Mouse (Mus musculus): ENCODE measurements around the gene Tmbim1. TPM values are rescaled to one million over a fixed set of nuclear protein-coding genes. Genes with fewer than 3 reads are reported as not detected.
A peak's percentile ranks its signal among the peaks of the same experiment; 100 is the strongest.
"Not testable (repeated sequence)": the region's sequence is repeated elsewhere in the genome, so short reads cannot be mapped to it uniquely, and the experiment has no call there.

Gene Tmbim1
- polyA plus RNA-seq, 2 experiments: 41.7 to 48.0 TPM

DNA sequence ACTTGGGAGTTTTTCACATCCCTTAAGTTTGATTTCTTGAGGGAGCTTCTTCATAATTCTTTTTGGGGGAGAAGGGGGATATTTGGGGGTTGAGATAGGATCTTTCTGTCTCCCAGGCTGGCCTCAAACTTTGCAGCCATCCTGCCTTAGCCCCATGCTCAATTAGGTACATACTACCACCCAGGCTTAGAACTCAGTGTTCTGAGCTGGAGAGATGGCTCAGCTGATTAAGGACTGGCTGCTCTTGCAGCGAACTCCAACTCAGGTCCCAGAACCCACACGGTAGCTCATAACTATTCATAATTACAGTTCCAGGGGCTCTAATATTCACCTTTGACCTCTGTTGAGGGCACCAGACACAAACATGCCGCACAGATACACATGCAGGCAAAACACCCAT lies 29.2 kb upstream of the Tmbim1 start:
- no peak for ATAC-seq (ENCODE audit: low FRiP score, low read depth)
- 62% methylated on average over 3 of the region's 3 CpGs for WGBS
- H3K4me2 ChIP-seq (replicated peaks; ENCODE audit: low read depth, low read length, severe bottlenecking): no peak overlapping the region
- no peak overlapping the region for H3K9ac ChIP-seq (ENCODE audit: low read depth, low read length, severe bottlenecking)
- TF ChIP-seq POLR2A (IDR thresholded peaks at IDR 0.05; ENCODE audit: borderline replicate concordance, extremely low read depth, insufficient read depth, insufficient read length): no peak
- no peak overlapping the region for H3K4me3 ChIP-seq (replicated peaks; ENCODE audit: low read length)
- H3K27ac ChIP-seq (replicated peaks; ENCODE audit: low read depth, low read length): no peak overlapping the region
- H3K4me1 ChIP-seq (ENCODE audit: control insufficient read depth, insufficient read depth, low read length): peaks cover 20% of the 10 kb centered on the region
- no peaks in the 10 kb centered on the region for H3K9me3 ChIP-seq (ENCODE audit: control insufficient read depth, low read length)
- no peaks in the 10 kb centered on the region for H3K27me3 ChIP-seq (ENCODE audit: control insufficient read depth, insufficient read depth, low read length)
- DNase-seq (ENCODE audit: low spot score): no peak
- H3K36me3 ChIP-seq (ENCODE audit: control insufficient read depth, insufficient read depth, low read length): 0 out of 2 replicates have a peak, but pooled peaks cover 4% of the 10 kb centered on the region

DNA sequence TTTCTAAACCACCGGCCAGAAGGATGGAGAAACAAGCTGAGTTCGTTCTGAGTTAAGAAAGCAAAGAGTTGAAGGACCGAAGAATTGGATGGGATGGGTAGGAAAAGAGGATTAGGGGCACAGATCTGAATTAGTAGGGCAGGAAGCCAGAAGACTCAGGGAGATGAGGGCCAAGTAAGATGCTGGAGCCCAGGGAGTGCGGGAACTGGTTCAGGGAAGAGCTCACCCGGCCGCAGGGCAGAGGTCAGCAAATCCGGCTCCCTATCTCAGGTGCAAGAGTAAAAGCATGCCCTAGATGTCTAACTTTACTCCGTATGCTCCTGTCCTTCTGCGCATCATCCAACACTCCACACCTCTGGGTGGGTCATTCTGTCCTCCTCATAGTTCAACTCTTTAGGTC lies 27.5 kb upstream of the Tmbim1 start:
- no peaks in the 10 kb centered on the region for H3K36me3 ChIP-seq (ENCODE audit: control insufficient read depth, insufficient read depth, low read length)
- peaks cover 20% of the 10 kb centered on the region for H3K4me1 ChIP-seq (ENCODE audit: control insufficient read depth, insufficient read depth, low read length)
- DNase-seq (ENCODE audit: low spot score) (no peak), ATAC-seq (ENCODE audit: low FRiP score, low read depth) (no peak)
- no peaks in the 10 kb centered on the region for H3K27me3 ChIP-seq (ENCODE audit: control insufficient read depth, insufficient read depth, low read length)
- peak overlapping the region; percentile 51 for H3K4me3 ChIP-seq (replicated peaks; ENCODE audit: low read length)
- H3K9ac ChIP-seq (ENCODE audit: low read depth, low read length, severe bottlenecking): peak overlapping the region; percentile 55
- peak overlapping the region; percentile 82 for H3K4me2 ChIP-seq (replicated peaks; ENCODE audit: low read depth, low read length, severe bottlenecking)
- peak overlapping the region; percentile 44; the same call in 1 of the 2 replicates for H3K27ac ChIP-seq (replicated peaks; ENCODE audit: low read depth, low read length)
- no peaks in the 10 kb centered on the region for H3K9me3 ChIP-seq (ENCODE audit: control insufficient read depth, low read length)
- TF ChIP-seq POLR2A (IDR thresholded peaks at IDR 0.05; ENCODE audit: borderline replicate concordance, extremely low read depth, insufficient read depth, insufficient read length): no peak
- 3% methylated on average over 5 of the region's 9 CpGs for WGBS

DNA sequence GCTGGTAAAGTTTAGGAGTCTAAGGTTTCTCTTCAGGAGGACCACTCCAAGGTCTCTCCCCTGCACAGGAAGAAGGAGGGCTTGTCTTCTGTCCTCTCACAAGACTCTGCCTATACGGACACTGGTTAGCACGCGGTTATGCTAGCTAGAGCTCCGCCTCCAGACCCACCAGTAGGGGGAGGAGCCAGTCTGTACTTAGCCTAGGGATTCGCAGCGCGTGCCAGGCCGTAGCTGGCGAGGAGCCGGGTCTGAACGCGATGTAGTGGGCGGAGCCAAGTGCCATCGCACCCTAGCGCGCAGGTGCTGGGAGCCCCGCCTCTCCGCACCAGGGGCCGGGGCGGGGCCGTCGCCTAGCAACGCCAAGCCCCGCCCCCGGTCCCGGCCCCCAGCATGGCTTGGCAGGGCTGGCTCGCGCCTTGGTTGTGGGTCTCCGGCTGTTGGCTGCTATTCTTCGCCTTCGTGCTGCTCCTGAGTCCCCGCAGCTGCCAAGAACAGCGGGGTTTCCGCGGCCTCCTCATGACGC lies 26.9 kb upstream of the Tmbim1 start:
- H3K27ac ChIP-seq (replicated peaks; ENCODE audit: low read depth, low read length): peak overlapping the region; percentile 44; the same call in 1 of the 2 replicates
- DNase-seq (ENCODE audit: low spot score): peak; percentile 95
- WGBS: under 1% methylated on average over 34 of the region's 36 CpGs
- ATAC-seq (ENCODE audit: low FRiP score, low read depth): peak; percentile 93
- peak overlapping the region; percentile 55 for H3K9ac ChIP-seq (ENCODE audit: low read depth, low read length, severe bottlenecking)
- H3K36me3 ChIP-seq (ENCODE audit: control insufficient read depth, insufficient read depth, low read length): no peaks in the 10 kb centered on the region
- peak overlapping the region; percentile 51 for H3K4me3 ChIP-seq (replicated peaks; ENCODE audit: low read length)
- no peaks in the 10 kb centered on the region for H3K27me3 ChIP-seq (ENCODE audit: control insufficient read depth, insufficient read depth, low read length)
- peaks cover 20% of the 10 kb centered on the region for H3K4me1 ChIP-seq (ENCODE audit: control insufficient read depth, insufficient read depth, low read length)
- H3K4me2 ChIP-seq (replicated peaks; ENCODE audit: low read depth, low read length, severe bottlenecking): peak overlapping the region; percentile 82
- H3K9me3 ChIP-seq (ENCODE audit: control insufficient read depth, low read length): no peaks in the 10 kb centered on the region
- peak; percentile 25; the same call in 1 of the 2 replicates for TF ChIP-seq POLR2A (IDR thresholded peaks at IDR 0.05; ENCODE audit: borderline replicate concordance, extremely low read depth, insufficient read depth, insufficient read length)

DNA sequence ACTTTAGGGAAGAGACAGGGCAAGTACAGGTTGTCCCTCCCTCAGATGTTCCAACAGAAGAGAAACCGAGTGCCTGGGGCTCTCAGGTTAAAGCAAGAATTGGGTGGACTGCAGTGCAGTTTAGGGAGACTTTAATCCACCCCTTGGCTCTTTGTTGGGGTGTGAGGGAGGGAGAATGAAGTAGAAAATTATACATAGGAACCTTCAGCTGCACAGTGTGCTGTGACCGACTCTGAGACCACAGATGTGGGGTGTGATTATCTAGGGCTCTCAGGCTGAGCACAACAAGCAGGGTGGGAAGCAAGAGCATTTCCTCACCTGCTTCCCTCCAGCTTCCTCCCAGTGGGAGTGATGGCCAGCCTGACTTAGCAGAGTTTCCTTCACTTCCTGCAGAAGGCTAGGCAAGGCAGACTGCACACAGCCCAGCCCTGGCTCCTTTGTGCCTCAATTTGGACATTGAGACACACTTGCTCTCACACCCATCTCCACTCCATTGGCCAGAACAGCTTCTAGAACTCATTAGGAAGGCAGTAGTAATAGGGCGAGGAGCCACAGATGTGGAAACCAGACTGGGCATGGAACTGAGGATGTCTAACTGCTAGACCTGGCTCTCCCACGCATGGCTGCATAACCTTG lies 25.7 kb upstream of the Tmbim1 start:
- no peak overlapping the region for H3K9ac ChIP-seq (ENCODE audit: low read depth, low read length, severe bottlenecking)
- no peaks in the 10 kb centered on the region for H3K9me3 ChIP-seq (ENCODE audit: control insufficient read depth, low read length)
- TF ChIP-seq POLR2A (IDR thresholded peaks at IDR 0.05; ENCODE audit: borderline replicate concordance, extremely low read depth, insufficient read depth, insufficient read length): no peak
- H3K4me2 ChIP-seq (replicated peaks; ENCODE audit: low read depth, low read length, severe bottlenecking): no peak overlapping the region
- no peak overlapping the region for H3K4me3 ChIP-seq (replicated peaks; ENCODE audit: low read length)
- peaks cover 20% of the 10 kb centered on the region for H3K4me1 ChIP-seq (ENCODE audit: control insufficient read depth, insufficient read depth, low read length)
- H3K36me3 ChIP-seq (ENCODE audit: control insufficient read depth, insufficient read depth, low read length): no peaks in the 10 kb centered on the region
- WGBS: 72% methylated on average over 4 of the region's 4 CpGs
- no peak overlapping the region; the same call in 1 of the 2 replicates for H3K27ac ChIP-seq (replicated peaks; ENCODE audit: low read depth, low read length)
- ATAC-seq (ENCODE audit: low FRiP score, low read depth) (no peak), DNase-seq (ENCODE audit: low spot score) (no peak)
- H3K27me3 ChIP-seq (ENCODE audit: control insufficient read depth, insufficient read depth, low read length): no peaks in the 10 kb centered on the region

DNA sequence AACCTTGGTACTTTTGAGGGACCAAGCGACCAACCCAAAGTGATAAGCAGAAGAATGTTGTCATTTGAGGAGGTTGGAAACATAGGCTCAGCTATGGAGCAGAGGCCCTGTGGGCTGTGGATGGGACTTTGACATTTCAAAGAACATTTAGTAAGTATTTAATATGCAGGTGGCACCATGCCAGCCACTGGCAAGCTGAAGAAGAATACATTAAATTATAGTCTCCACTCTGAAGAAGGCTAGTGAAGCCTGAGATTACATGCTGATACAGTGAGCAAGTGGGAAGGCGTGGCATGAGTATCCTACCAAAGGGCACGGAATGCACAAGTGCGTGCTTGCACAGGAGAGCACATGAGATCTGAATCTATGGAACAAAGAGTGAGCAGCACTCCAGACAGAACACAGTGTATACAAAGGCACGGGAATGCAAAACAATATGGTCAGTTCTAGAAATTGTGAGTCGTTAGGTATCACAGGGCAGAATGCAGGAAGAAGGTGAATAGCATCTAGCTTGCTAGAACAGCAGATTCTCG lies 24.5 kb upstream of the Tmbim1 start:
- H3K4me1 ChIP-seq (ENCODE audit: control insufficient read depth, insufficient read depth, low read length): peaks cover 18% of the 10 kb centered on the region
- no peak overlapping the region for H3K27ac ChIP-seq (replicated peaks; ENCODE audit: low read depth, low read length)
- no peak overlapping the region for H3K9ac ChIP-seq (ENCODE audit: low read depth, low read length, severe bottlenecking)
- no peaks in the 10 kb centered on the region for H3K36me3 ChIP-seq (ENCODE audit: control insufficient read depth, insufficient read depth, low read length)
- 80% methylated on average over 7 of the region's 7 CpGs for WGBS
- H3K4me3 ChIP-seq (replicated peaks; ENCODE audit: low read length): no peak overlapping the region
- no peaks in the 10 kb centered on the region for H3K27me3 ChIP-seq (ENCODE audit: control insufficient read depth, insufficient read depth, low read length)
- H3K9me3 ChIP-seq (ENCODE audit: control insufficient read depth, low read length): no peaks in the 10 kb centered on the region
- DNase-seq (ENCODE audit: low spot score) (no peak), ATAC-seq (ENCODE audit: low FRiP score, low read depth) (no peak)
- H3K4me2 ChIP-seq (replicated peaks; ENCODE audit: low read depth, low read length, severe bottlenecking): no peak overlapping the region
- no peak for TF ChIP-seq POLR2A (IDR thresholded peaks at IDR 0.05; ENCODE audit: borderline replicate concordance, extremely low read depth, insufficient read depth, insufficient read length)

DNA sequence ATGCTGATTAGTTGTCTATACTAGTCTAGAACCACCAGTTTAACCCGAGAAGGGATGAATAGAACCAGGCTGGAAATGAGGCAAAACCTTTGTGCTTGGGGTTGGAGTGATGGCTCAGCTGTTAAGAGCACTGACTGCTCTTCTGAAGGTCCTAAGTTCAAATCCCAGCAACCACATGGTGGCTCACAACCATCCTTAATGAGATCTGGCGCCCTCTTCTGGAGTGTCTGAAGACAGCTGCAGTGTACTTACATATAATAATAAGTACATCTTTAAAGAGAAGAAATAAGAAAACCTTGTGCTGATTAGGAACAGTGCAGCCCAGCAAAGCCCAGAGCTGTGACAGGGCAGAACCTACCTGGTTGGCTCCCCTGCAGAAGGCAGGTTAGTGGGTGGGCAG lies 21.5 kb upstream of the Tmbim1 start:
- H3K9ac ChIP-seq (ENCODE audit: low read depth, low read length, severe bottlenecking); H3K4me3 ChIP-seq (replicated peaks; ENCODE audit: low read length); H3K36me3 ChIP-seq (ENCODE audit: control insufficient read depth, insufficient read depth, low read length); H3K4me2 ChIP-seq (replicated peaks; ENCODE audit: low read depth, low read length, severe bottlenecking); DNase-seq (ENCODE audit: low spot score); ATAC-seq (ENCODE audit: low FRiP score, low read depth); H3K27ac ChIP-seq (replicated peaks; ENCODE audit: low read depth, low read length); H3K9me3 ChIP-seq (ENCODE audit: control insufficient read depth, low read length); H3K27me3 ChIP-seq (ENCODE audit: control insufficient read depth, insufficient read depth, low read length); H3K4me1 ChIP-seq (ENCODE audit: control insufficient read depth, insufficient read depth, low read length): not testable (repeated sequence)
- 73% methylated on average over 2 of the region's 2 CpGs for WGBS
